Mouse (Mus musculus) heart, embryonic 12.5 days (tissue): ENCODE measurements around the gene Ophn1. TPM values are rescaled to one million over a fixed set of nuclear protein-coding genes. Genes with fewer than 3 reads are reported as not detected.
A peak's percentile ranks its signal among the peaks of the same experiment; 100 is the strongest.

Experiments
- ATAC-seq: fragments of 200-750 bp; cut with Nextera tagmentation; 2 replicates; pipeline ENCODE4 v1.8.0; 2017; ENCODE audit warnings: moderate TSS enrichment, moderate library complexity; ENCODE audit not compliant: insufficient number of reproducible peaks, low FRiP score
- H3K27ac ChIP-seq: fragments of 300-500 bp; sonication (generic); 2 replicates; pipeline ENCODE4 v1.5.1; 2016; ENCODE audit warnings: mild to moderate bottlenecking, moderate library complexity; ENCODE audit not compliant: poor library complexity, severe bottlenecking
- H3K27me3 ChIP-seq: fragments of 300-500 bp; sonication (generic); replicated peaks from 2 replicates; pipeline ENCODE4 v1.6.1; 2016; ENCODE audit warnings: mild to moderate bottlenecking, moderate library complexity
- H3K36me3 ChIP-seq: fragments of 300-500 bp; sonication (generic); 2 replicates; pipeline ENCODE4 v1.6.1; 2016; ENCODE audit warnings: mild to moderate bottlenecking, moderate library complexity
- H3K4me1 ChIP-seq: fragments of 300-500 bp; sonication (generic); replicated peaks from 2 replicates; pipeline ENCODE4 v1.6.1; 2016; ENCODE audit warnings: mild to moderate bottlenecking
- H3K4me2 ChIP-seq: fragments of 300-500 bp; sonication (generic); 2 replicates; pipeline ENCODE4 v1.6.1; 2016; ENCODE audit warnings: mild to moderate bottlenecking, moderate library complexity
- H3K4me3 ChIP-seq: fragments of 300-500 bp; sonication (generic); 2 replicates; pipeline ENCODE4 v1.5.1; 2016; ENCODE audit warnings: mild to moderate bottlenecking
- H3K9ac ChIP-seq: fragments of 300-500 bp; sonication (generic); 2 replicates; pipeline ENCODE4 v1.6.1; 2016; ENCODE audit warnings: mild to moderate bottlenecking, moderate library complexity
- H3K9me3 ChIP-seq: fragments of 300-500 bp; sonication (generic); replicated peaks from 2 replicates; pipeline ENCODE4 v1.6.1; 2016; ENCODE audit warnings: mild to moderate bottlenecking, moderate library complexity
- WGBS: fragments of 180-500 bp; shearing (Covaris S2); methylation state at CpG from one replicate; pipeline ENCODE4 v1.1.7; 2016; 5-methylcytosine and 5-hydroxymethylcytosine counted together
- polyA plus RNA-seq: library from polyadenylated mRNA; unstranded; fragments of >200 nt; fragmentation: Nextera tagmentation; extraction: Ambion mirVana; gene quantifications from 2 replicates; pipeline ENCODE4 v1.2.1, GENCODE M21; 2016

The Ophn1 gene
- polyA plus RNA-seq = 11.0 and 11.2 TPM in 2 replicates

DNA sequence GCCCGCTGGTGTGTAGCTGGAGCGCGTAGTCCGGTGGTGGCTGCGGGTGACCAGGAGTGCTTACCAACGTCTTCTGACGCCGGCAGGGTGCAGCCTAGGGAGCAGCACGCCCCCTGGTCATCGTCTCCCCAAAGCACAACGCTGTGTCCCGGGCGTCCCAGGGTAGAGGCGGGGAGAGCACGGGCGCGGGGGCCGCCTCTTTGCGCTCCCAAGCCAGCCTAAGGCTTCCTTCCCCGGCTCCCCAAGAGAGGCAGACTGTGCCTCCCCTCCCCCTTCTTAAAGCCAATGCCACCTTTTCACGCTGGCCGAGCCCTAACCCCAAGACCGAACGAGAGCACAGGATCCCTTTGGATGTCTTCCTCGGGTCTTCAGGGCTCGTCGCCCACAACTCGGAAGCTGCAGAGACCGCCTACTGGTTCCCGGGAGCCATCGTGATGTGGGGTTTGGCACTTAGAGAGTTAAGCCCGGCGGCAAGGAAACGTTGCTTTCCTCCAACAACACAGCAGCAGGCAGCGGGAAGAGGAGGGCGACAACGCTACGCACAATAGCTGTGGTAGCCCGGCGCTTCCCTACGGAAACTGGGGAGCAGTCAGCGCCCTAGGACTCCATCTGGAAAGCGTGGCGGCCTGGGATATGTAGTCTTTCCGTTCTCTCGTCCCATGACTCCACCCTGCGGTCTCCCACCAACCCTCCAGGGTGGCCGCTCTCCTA lies at the start of gene Ophn1:
TSS of gene Ophn1 (minus strand) at position 620 of the 711 bp plus-strand sequence.
- peak; percentile 89 for ATAC-seq
- 7% methylated on average over 48 of the region's 48 CpGs for WGBS
- H3K4me1 ChIP-seq = no peaks in the 10 kb centered on the region

DNA sequence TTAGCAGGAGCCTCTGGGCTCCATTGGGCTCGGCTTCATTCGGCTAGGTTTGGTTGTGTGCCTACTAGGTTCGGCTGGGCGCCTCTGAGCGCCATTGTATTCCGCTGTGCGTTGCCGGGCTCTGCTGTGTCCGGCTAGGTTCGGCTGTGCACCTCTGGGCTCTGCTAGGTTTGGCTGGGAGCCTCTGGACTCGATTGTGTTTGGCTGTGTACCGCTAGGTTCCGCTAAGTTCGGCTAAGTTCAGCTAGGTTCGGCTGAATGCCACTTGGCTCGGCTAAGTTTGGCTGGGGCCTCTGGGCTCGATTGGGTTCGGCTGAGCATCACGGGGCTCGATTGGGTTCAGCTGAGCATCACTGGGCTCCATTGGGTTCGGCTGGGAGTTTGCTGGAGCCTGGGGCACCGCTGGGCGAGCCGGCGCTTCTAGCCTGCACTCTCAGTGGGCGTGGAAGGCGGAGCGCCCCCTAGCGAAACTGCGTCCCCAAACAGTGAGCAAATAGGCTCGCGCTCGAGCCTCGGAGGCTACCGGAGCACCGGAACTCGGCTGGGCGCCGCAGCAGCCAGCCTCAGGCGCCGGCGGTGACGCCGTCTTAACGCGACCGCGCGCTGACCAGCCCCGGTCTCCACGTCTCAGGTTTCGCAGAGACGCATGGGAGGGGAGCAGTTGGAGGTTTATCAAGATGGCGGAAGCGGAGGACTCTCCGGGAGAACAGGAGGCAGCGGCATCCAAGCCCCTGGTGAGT lies 46.9 kb upstream of the Ophn1 start:
- Histone ChIP-seq H3K4me2 (peak overlapping the region; percentile 69), H3K9me3 (no peaks in the 10 kb centered on the region), H3K36me3 (0 out of 2 replicates have a peak, but pooled peaks cover 5% of the 10 kb centered on the region), H3K4me1 (0 out of 2 replicates have a peak, but pooled peaks cover 7% of the 10 kb centered on the region), H3K27me3 (no peaks in the 10 kb centered on the region), H3K4me3 (peak overlapping the region; percentile 62), H3K9ac (peak overlapping the region; percentile 76), H3K27ac (peak overlapping the region; percentile 93)
- WGBS = 12% methylated on average over 57 of the region's 57 CpGs
- ATAC-seq = peak; percentile 91

More for the DNA sequence above, at the start of gene Ophn1:
- Histone ChIP-seq H3K9ac (peak within 1 kb of the TSS; percentile 71), H3K9me3 (no peaks in the 10 kb centered on the region), H3K27me3 (peaks cover 8% of the 10 kb centered on the region), H3K36me3 (no peaks in the 10 kb centered on the region), H3K4me3 (peak within 1 kb of the TSS; percentile 63), H3K27ac (peak within 1 kb of the TSS; percentile 78), H3K4me2 (peak within 1 kb of the TSS; percentile 75)

DNA sequence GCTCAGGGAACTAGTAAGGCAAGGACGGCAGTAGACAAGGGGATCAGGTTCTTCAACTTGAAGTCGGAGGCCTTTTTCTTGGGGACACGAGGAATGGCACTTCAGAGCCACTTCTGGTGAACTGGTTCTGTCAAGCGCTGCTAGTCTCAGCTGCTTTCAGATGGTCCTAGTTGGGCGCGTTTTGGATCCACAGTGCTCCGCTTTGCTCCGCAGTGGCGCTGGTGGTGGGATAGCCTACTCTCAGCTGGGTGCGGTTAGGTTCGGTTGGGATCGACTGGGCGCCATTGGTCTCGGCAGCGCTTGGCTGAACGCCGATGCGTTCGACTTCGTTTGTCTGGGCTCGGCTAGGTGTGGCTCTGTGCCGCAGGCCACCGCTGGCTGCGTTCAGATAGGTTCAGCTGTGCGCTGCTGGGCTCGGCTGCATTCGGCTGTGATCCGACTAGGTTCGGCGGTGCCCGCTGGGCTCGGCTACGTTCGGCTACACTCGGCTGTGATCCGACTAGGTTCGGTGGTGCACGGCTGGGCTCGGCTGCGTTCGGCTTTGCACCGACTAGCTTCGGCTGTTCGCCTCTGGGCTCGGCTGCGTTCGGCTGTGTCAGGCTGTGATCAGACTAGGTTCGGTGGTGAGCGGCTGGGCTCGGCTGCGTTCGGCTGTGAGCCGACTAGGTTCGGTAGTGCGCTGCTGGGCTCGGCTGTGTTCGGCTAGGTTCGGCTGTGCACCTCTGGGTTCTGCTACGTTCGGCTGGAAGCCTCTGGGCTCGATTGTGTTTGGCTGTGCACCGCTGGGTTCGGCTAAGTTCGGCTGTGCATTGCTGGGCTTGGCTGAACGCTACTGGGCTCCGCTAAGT lies 46.1 kb upstream of the Ophn1 start:
- Histone ChIP-seq H3K9ac (peak overlapping the region; percentile 74), H3K4me2 (peak overlapping the region; percentile 69), H3K9me3 (no peaks in the 10 kb centered on the region), H3K4me1 (0 out of 2 replicates have a peak, but pooled peaks cover 7% of the 10 kb centered on the region), H3K27ac (peak overlapping the region; percentile 93), H3K36me3 (no peaks in the 10 kb centered on the region), H3K27me3 (no peaks in the 10 kb centered on the region), H3K4me3 (peak overlapping the region; percentile 62)
- peak; percentile 90 for ATAC-seq
- 20% methylated on average over 66 of the region's 66 CpGs for WGBS

DNA sequence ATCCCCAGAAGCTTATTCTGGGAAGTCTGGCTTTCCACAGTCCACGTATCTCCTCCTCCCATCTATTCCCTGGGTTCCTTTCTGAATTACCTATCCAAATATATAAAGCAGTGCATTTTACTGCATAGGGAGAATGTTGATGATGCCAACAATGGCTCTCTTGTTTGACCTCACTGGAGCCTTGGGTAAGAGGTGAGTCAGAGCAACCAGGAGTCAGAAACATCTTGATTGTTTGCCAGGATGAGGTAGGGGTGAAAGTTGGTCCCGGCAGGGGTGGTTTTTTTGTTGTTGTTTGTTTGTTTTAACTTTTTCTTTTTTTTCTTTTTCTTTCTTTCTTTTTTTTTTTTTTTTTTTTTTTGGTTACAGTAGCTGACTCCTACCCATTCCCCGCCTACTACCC lies 45.3 kb upstream of the Ophn1 start, which contains the start of gene Yipf6:
TSS of gene Yipf6 (plus strand) at position 216 of the 400 bp plus-strand sequence.
- no peak for ATAC-seq
- Histone ChIP-seq H3K36me3 (no peaks in the 10 kb centered on the region), H3K4me2 (peak within 1 kb of the TSS; percentile 69), H3K4me1 (0 out of 2 replicates have a peak, but pooled peaks cover 7% of the 10 kb centered on the region), H3K9ac (peak within 1 kb of the TSS; percentile 74), H3K9me3 (no peaks in the 10 kb centered on the region), H3K27ac (peak within 1 kb of the TSS; percentile 93), H3K4me3 (peak within 1 kb of the TSS; percentile 62), H3K27me3 (no peaks in the 10 kb centered on the region)
- WGBS = 61% methylated on average over 3 of the region's 3 CpGs

DNA sequence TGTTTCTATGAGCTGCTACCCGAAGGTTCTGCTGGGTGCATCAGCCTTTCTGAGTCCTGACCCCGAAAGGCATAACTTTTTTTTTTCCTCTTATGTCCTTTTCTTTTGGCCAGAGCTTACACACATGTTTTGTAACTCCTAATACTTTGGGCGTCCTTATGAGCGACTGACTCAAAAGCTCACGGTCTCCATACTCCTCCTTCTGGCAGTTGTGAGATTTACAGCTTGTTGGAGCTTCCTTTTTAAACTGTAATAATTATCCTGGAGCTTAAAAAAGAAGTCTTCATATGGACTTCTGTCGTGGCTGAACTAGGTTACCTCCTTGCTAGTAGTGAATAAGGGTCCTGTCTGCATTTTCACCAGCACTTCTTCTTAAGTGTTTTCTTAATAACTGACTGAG lies 28.6 kb upstream of the Ophn1 start:
- H3K4me1 ChIP-seq = no peaks in the 10 kb centered on the region
- H3K9me3 ChIP-seq = no peaks in the 10 kb centered on the region
- H3K9ac ChIP-seq = no peak overlapping the region
- WGBS = 14% methylated on average over 6 of the region's 6 CpGs
- H3K36me3 ChIP-seq = no peaks in the 10 kb centered on the region
- no peak overlapping the region for H3K4me2 ChIP-seq
- no peak overlapping the region for H3K27ac ChIP-seq
- ATAC-seq = no peak
- H3K27me3 ChIP-seq = no peaks in the 10 kb centered on the region
- no peak overlapping the region for H3K4me3 ChIP-seq

DNA sequence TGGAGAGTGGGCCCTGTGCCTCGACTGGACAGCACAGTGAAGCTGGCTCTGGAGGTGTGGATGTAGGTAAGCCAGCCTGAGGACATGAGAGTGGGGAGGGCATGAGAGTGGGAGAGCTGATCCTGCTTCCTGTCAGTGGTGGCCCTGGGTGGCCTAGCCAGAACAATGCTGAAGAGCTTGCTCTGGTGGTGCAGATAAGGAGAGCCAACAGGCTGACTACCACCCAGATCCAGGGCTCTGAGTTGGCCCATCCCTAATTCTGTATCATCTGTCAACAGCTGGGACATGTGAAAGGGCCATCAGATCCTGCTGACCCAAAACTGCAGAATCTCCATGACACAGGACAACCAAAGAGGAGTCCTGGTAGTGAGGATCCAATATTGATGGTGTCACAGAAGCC lies 18.1 kb upstream of the Ophn1 start:
- no peak overlapping the region for H3K9ac ChIP-seq
- H3K4me1 ChIP-seq = no peaks in the 10 kb centered on the region
- H3K27me3 ChIP-seq = no peaks in the 10 kb centered on the region
- H3K36me3 ChIP-seq = no peaks in the 10 kb centered on the region
- H3K4me2 ChIP-seq = no peak overlapping the region
- H3K9me3 ChIP-seq = no peaks in the 10 kb centered on the region
- no peak overlapping the region for H3K27ac ChIP-seq
- no peak for ATAC-seq
- H3K4me3 ChIP-seq = no peak overlapping the region
- 22% methylated on average over 1 of the region's 1 CpGs for WGBS

DNA sequence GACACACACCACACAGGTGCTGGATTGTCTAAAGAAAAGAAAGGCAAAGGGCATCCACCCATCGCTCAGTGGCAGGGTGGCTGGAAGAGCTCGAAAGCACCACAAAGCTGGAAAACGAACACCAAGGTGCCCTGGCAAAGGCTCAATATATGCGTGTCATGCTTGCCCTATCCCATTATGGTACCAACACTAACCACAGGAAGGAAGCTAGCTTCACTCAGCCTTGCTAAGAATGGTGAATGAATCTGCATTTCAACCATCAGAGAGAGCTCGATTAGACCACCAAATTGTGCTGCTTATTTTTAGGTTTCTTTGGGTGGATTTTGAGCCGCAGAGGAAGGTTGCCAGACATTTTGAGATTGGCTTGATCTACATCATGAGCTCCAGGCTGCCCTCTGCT lies 13.4 kb upstream of the Ophn1 start:
- H3K27me3 ChIP-seq = no peaks in the 10 kb centered on the region
- 77% methylated on average over 6 of the region's 6 CpGs for WGBS
- H3K9me3 ChIP-seq = no peaks in the 10 kb centered on the region
- no peaks in the 10 kb centered on the region for H3K36me3 ChIP-seq
- no peak overlapping the region for H3K4me3 ChIP-seq
- no peak overlapping the region for H3K9ac ChIP-seq
- ATAC-seq = no peak
- H3K4me2 ChIP-seq = no peak overlapping the region
- H3K4me1 ChIP-seq = no peaks in the 10 kb centered on the region
- H3K27ac ChIP-seq = no peak overlapping the region

DNA sequence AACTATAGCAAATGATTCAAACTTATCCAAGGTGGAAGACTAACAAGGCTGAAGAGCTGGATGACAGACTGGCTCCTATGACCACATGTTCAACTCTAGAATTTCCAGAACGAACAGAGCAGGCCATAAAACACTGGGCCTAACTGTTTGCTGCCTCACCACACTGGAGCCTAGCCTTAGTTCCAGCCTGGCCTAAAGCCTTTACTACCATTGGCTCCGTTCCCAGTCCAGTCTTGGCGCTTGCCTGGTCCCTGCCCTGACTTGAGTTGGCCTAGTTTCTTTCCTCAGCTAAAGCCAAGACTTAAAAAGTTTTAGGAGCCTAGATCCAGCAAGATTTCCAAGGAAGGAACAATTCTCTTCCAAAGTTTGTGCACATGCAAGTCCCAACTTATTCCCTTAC lies 7.5 kb upstream of the Ophn1 start:
- ATAC-seq = no peak
- Histone ChIP-seq H3K4me1 (no peaks in the 10 kb centered on the region), H3K27me3 (no peaks in the 10 kb centered on the region), H3K27ac (no peak overlapping the region), H3K4me2 (no peak overlapping the region), H3K9me3 (no peaks in the 10 kb centered on the region), H3K36me3 (no peaks in the 10 kb centered on the region), H3K4me3 (no peak overlapping the region), H3K9ac (no peak overlapping the region)
- 66% methylated on average over 3 of the region's 3 CpGs for WGBS

DNA sequence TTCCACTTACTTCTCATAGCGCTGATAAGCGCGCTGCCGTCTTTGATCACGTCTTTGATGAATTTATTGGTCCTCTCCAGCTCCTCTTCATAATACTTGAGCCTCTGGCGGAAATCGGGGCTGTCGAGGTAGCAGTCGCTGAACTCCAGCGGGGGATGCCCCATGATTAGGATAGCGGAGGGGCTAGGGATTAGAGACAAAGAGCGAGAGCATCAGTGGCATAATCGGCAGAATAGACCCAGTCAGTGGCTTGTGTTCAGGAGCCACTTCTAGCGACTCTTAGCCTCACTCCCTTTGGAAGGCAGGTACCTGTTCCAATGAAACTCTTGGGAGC lies 786 bp downstream of the Ophn1 start:
- H3K27me3 ChIP-seq = peaks cover 8% of the 10 kb centered on the region
- no peaks in the 10 kb centered on the region for H3K4me1 ChIP-seq
- WGBS = 13% methylated on average over 14 of the region's 14 CpGs
- peak overlapping the region; percentile 63 for H3K4me3 ChIP-seq
- no peaks in the 10 kb centered on the region for H3K36me3 ChIP-seq
- H3K9ac ChIP-seq = peak overlapping the region; percentile 71
- H3K27ac ChIP-seq = 0 out of 2 replicates have a peak overlapping the region, but pooled peaks have one; percentile 78
- no peaks in the 10 kb centered on the region for H3K9me3 ChIP-seq
- ATAC-seq = peak; percentile 39; the same call in 1 of the 2 replicates
- H3K4me2 ChIP-seq = peak overlapping the region; percentile 75

DNA sequence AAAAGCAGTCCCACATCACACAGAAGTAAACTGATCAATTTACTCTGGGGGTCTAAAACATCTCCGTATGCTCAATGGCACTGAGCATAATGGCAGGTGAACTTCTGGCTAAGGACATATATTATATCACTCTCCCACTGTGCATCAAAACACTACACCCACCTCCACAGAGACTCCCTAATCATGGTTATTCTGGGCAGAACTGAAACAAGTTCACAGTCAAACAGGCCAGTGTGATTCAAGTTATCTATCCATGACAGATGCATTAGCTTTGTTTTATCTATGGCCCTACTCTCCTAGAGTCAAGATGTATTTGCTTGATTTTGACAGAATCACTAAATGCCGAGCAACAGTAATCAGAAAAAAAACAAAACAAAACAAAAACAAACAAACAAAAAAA lies 8.8 kb downstream of the Ophn1 start:
- H3K9me3 ChIP-seq = no peaks in the 10 kb centered on the region
- H3K27me3 ChIP-seq = no peaks in the 10 kb centered on the region
- H3K4me1 ChIP-seq = no peaks in the 10 kb centered on the region
- H3K4me3 ChIP-seq = no peak overlapping the region
- H3K36me3 ChIP-seq = no peaks in the 10 kb centered on the region
- H3K4me2 ChIP-seq = no peak overlapping the region
- H3K27ac ChIP-seq = no peak overlapping the region
- no peak overlapping the region for H3K9ac ChIP-seq
- WGBS = 68% methylated on average over 2 of the region's 2 CpGs
- ATAC-seq = no peak

DNA sequence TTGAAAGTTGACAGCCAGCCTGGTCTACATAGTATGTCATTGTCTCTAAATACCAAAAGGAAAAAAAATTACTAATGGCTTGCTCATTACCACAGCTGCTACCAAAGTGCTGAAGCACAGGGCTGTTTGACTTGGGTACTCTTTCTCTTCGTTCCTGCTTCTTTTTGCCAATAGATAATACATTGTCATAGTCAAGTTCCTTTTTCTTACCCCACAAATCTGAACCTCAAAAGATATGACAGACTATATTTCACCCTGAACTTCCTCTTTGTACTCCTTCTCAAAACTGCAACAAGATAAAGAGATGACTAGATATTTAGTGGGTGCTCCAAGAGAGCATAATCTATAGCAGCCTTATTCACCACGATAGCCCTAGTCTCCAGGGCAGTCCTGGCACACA lies 9.7 kb downstream of the Ophn1 start:
- Histone ChIP-seq H3K36me3 (no peaks in the 10 kb centered on the region), H3K9ac (no peak overlapping the region), H3K4me1 (no peaks in the 10 kb centered on the region), H3K27ac (no peak overlapping the region), H3K4me3 (no peak overlapping the region), H3K9me3 (no peaks in the 10 kb centered on the region), H3K27me3 (no peaks in the 10 kb centered on the region), H3K4me2 (no peak overlapping the region)
- no peak for ATAC-seq
- WGBS = 72% methylated on average over 2 of the region's 2 CpGs
